ENCODE assay signal across 12 mouse cellular contexts in the genomic region with DNA sequence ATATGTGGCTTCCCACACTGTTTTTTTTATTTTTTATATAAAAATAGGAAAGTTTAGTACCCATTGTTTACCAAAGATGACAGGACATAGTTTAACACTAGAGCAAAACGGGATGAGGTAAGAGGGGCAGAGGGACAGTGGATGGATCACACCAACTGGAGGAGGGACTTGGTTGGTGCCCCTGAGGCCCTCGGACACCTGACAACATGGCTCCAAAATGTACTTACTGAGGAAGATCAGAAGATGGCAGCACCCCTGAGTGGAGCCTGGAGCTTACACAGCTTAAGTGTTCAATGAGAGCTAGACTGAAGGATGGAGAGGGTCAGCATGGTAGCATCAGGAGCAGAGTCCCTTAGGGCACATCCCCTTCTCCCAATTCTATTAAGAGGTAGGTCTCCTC.
"Had no signal": no experiment of that assay in that cellular context is flagged by ENCODE, and none has a peak within 500 bp of the region (broad histone marks: within the 10 kb centered on the region; RNA-seq: fewer than 3 reads in every experiment).

No protein-coding gene starts in this region.

- H3K36me3 ChIP-seq: kidney, embryonic 15.5 days; limb, embryonic 15.5 days had no signal

- H3K4me2 ChIP-seq: kidney, embryonic 15.5 days; limb, embryonic 15.5 days had no signal

- DNase-seq: kidney, adult 18-20 months; kidney, postnatal 14 days; lung, adult 18-20 months; midbrain, embryonic 14.5 days; retina, postnatal 1 day; right cerebral cortex, postnatal 4 days; spleen, adult 18-20 months; thymus, adult 18-20 months; thymus, postnatal 14 days had no signal

- H3K9ac ChIP-seq: kidney, embryonic 15.5 days; limb, embryonic 15.5 days had no signal

- H3K27ac ChIP-seq: kidney, embryonic 15.5 days; limb, embryonic 15.5 days had no signal

- H3K4me1 ChIP-seq: kidney, embryonic 15.5 days; limb, embryonic 15.5 days had no signal

- H3K9me3 ChIP-seq: kidney, embryonic 15.5 days; limb, embryonic 15.5 days had no signal

- H3K27me3 ChIP-seq: kidney, embryonic 15.5 days; limb, embryonic 15.5 days had no signal

- H3K4me3 ChIP-seq: kidney, embryonic 15.5 days; limb, embryonic 15.5 days; myocyte had no signal
